Mouse (Mus musculus) hindlimb bud, embryonic 11.5 days (tissue): ENCODE measurements around the gene Ddx11.
"Not testable (repeated sequence)": the region's sequence is repeated elsewhere in the genome, so short reads cannot be mapped to it uniquely, and the experiment has no call there.

Experiments used
- DNase-seq: peaks from one replicate; pipeline ENCODE4 v3.0.0-alpha.2; 2012; ENCODE audit warnings: low read depth, low spot score; ENCODE audit errors: extremely low spot score

Gene Ddx11

DNA sequence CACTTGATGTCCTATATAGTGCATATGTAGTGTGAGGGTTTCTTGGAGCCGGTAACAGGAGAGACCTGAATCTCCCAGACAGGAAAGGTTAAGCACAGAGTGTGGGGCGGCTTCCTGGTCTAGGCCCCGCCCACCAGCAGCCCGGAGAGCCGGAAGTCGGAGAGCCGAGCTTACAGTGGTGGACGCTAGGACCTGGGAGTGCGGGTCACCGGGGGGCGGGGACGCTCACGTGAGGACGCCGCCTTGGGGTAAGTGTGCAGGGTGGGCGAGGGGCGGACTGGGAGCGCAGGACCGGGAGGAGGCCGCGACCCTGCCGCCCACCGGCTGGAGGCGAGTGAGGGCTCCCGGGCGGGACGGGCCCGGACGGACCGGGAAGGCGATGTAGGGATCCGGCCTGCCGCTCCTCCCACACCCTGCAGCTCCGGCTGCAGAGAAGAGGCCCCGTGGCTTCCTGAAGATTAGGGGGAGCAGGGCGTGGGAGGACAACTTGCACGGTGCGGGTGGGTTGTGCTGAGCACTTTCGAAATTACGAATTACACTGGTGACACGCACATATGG is 11.8 kb upstream of the Ddx11 start, which contains the start of gene Washc1:
TSS of gene Washc1 (plus strand) at position 144 of the 558 bp plus-strand sequence.
- DNase-seq, result no peak

DNA sequence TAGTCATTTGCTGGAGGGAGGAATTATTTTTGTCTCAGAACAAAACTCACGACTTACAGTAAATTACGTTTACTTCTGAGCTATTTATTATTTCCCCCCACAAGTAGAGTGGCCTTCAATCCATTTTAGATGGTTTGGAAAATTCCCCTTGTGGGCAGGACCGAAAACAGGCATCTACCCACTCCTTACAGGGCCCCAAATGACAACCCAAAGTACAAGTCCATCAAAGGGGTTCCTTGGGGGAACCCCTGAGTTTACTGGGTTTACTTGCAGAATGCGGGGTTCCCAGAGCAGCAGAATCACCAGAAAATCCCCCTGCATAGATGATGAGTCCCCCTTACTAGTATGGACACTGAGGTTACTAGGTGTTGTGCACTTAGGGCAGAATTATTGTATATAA is 11.2 kb upstream of the Ddx11 start:
- no peak for DNase-seq

DNA sequence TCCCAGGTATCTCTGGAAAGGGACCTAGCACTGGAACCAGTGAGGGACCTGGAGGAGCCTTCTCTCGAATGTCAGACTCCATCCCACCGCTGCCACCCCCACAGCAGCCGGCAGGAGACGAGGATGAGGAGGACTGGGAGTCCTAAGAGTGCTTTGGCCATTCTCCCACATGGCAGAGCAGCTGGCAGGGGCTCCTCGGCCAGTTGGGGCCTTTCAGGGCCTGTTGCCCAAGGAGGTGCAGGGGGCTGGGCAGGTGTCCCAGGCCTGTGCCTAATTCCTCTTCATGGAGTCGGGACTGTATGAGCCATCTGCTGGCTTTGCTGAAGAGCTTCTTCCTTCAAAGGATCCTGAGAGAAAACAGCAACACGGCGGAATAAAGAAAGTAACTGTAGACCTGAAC is 4.3 kb upstream of the Ddx11 start:
- DNase-seq, result no peak

DNA sequence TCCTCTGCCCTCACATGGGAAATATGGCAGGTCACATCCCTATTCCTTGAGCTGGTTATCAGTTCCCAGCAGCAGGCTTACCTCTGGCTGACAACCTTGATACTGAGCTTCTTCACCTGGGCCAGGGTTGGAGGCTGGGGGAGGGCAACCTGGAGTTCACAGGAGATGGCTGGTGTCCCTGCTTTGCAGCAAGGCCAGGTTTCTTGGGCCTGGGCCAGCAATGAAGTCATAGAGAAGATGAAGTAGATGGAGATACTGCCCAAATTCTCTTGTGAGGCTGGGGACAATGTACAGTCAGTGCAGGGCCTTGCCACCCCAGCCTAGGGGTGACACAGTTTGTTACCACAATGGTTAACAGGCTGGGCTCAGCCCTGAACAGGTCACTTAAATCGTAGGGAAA is 2.6 kb upstream of the Ddx11 start:
- DNase-seq, result no peak

DNA sequence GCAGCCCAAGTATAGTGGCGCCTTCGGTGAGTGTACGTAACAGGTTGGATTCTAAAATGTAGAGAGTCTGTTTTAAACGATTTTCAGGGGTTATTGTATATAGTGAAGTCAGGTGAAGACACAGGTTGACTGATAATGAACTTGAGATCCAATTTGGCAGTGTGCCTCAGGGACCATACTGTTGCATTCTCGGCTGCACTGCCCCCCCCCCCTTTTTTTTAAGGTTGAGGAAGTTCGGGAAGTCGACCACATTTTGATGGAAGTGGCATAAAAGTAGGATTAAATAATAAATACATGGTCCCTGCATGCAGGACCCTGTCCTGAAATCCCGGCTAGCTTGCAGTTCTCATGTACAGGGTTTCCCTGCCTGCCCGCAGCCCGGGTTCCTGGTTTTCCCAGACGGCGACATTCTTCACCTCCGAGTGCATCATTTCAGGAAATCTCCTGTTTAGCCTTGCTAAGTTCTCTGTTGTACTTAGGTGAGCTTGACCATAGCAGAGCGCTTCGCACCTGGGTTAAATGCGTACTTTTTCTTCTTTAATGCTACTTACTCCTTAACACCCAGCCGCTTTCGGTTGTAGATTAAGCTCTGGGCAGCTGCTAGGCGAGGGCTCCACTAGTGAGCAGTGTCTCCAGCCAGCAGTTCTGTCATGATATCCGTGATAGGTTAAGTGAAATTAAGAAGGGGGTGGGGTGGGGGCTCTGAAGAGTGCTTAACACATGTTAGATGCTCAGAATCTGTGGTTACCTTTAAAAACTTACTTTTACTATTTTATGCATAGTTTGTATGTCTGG is 693 bp downstream of the Ddx11 start:
- no peak for DNase-seq

DNA sequence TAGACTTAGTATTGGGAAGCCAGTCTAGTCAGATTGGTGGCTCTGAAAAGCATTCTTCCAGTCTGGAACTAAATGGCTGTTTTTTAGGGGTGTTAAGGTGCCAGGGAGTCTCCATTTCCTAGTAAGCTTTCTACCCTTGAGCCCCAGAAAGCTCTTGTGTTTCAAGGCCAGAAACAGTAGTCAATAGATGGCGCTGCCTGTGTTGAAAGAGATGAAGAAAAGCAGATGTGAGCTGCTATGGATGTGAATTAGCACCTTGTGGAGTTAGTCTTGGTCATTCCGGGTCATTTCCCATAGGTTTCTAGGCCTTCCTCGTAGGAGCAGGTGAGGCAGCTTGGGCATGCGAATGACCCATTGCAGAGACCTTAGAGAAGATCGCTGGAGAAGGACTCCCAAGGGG is 1.9 kb downstream of the Ddx11 start:
- no peak for DNase-seq

DNA sequence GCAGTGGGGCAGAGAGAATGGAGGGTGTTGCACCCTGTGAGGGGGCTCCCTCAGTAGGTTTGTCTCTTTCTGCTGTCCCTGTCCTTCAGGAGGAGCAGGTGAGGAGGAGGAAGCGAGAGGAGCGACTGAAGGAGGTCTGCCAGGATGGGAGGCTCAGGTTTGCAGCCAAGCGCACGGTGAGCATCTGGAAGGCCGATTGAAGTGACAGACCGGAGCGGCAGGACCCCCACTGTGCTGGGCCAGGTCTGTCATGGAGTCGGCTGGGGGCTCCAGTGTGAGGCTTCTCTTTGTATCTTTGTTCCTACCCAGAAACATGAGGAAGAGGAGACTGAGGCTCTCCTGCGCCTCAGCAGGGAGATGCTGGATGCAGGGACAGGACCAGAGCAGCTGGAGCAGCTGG is 7.1 kb downstream of the Ddx11 start:
- DNase-seq, result no peak

DNA sequence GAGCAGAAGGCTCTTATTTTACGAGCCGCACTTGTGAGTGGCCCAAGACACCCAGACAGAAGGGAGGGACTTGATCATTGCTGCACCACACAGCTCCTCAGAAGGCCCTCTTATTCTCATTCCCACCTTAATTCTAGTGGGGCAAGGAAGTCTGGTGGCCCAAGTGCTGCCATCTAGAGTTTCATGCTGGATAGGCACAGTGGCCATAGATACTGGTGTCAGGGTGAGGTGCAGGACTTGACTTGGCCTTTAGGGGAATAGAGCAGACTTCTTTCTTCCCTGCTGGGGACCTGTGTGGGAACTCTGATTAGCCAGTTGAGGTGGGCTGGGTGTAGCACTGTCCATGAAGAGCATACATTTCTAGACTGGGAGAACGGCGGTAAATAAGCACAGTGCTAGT is 7.9 kb downstream of the Ddx11 start:
- DNase-seq, result no peak

DNA sequence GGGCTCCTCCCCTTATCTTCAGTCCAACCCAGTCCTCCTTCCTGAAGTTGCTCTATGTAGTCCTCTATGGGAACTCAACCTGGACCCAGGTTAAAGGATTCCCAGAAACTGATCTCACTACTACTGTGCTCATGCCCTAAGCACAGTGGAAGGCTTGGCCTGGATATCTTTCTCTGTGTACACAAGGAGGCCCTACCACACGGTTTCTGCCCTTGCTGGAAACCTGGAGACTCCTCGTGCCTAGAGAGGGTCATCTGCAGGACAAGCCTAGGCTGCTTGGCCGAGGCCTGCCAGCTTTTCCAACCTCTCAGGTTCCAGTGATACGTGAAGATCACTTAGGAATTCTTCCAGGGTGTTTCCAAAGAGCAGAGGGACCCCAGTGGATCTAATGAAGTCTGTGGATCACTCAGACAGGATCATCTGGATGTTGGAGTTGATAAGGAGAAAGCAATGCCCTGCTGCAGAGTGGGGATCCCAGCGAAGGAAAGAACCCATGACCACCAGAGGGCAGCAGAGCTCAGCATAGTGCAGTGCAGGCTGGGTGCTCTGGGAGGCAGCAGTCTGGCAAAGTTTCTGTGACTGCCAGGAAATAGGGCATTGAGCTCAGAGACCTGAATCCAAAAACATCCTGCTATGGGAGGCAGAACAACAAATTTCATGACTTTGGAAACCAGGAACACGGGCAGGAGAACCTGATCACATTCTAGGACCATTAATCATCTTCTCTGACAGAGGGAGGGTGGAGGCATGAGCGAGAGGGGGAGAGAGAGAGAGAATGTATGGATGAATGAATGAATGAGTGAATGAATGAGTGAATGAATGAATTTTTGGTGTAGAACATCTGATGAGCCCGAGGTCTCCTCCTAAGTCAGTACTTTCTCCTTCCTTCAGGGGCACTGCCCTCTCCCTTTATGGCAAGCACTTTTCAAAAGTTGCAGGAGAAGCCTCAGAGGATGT is 29.7 kb downstream of the Ddx11 start:
- DNase-seq, result not testable (repeated sequence)

DNA sequence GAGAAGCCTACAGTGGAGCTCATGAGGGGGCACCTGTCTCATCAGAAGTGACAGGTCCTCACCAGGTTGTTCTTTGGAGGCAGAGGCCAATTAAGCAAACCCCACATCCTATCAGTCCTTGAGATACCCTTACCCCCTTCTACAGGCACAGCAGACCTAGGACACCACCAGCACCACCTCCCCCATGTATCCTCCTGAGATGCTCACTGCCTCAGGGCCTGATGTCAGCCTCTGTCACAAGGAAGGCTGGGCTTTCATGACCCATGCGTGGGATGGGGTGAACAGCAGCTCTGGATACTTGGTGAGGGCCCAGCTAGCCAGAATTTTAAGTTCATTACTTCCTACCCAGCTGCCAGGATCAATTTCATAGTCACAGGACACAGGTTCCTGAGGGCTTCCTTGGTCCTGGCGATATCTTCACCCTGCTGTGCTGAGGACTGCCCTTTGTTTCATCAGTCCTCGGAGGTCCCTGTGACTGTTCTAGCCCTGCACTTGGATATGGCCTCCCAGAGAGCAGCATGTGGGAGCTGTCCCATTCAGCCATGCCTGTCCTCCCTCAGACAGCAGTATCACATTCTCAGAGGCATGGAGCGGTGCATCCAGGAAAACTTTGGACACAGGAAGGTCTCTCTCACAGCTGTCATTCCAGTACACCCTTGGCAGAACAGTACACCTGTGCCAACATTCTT is 30.6 kb downstream of the Ddx11 start:
- DNase-seq, result not testable (repeated sequence)

DNA sequence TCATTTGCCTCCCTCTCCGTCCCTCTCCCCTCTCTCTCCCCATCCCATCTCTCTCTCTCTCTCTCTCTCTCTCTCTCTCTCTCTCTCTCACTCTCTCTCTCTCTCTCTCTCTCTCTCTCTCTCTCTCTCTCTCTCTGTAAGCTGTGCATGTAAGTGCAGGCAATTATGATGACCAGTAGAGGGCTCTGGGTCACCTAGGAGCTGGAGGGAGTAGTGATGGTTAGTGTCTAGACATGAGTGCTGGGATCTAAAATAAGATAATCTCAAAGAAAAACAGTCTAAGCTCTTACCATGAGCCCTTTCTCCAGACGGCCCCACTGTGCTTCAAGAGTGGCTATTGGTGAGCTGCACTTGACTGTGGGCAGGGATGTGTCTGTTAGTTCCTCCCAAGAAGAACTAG is 31.6 kb downstream of the Ddx11 start:
- DNase-seq, result no peak

DNA sequence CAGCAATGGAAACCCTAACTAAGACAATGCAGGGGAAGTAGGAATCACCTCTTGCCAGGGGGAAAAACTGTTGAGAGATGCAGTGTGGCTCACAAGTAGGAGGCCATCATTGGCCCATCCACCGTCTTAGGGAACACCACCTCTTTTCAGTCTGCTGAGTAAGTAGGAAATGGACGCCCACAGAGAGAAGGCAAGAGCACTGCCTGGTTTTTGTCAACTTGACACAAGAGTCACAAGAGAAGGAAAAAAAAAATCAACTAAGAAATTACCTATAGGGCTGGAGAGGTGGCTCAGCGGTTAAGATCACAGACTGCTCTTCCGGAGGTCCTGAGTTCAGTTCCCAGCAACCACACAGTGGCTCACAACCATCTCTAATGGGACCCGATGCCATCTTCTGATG is 35.0 kb downstream of the Ddx11 start:
- DNase-seq, result no peak

DNA sequence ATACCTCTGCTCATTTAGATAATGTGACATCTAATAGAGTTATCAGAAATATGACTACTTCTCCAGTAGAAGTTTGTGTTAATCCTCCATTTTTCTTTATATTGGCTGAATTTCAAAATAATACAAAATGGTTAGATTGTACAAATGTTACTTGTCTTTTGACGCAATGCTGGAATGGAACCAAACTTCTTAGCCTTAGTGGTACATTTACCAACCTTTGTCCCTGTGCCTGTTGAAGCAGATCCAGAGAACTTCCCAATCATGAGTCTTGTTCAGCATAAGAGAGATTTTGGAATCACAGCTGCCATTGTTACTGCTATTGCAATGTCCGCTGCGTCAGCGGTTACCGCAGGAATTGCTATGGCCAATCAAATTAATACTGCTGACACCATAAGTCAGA is 43.8 kb downstream of the Ddx11 start:
- DNase-seq, result not testable (repeated sequence)

DNA sequence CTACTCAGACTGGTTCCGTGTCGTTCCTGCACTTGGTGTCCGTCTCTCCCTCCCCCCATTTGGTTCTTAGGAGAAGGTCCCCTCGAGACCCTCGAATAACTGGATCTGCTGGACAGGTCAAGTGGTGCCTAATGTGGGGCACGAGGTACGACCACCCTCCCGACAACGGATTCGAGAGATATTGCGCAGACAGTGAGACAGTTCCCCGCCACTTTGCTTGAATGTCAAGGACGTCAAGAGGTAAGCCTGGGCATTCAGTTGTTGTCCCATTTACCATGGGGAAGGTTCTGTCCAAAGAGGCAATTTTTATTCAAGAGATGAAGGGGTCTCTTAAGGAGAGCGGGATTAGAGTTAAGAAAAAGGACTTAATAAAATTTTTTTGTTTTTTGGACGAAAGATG is 47.7 kb downstream of the Ddx11 start:
- not testable (repeated sequence) for DNase-seq

DNA sequence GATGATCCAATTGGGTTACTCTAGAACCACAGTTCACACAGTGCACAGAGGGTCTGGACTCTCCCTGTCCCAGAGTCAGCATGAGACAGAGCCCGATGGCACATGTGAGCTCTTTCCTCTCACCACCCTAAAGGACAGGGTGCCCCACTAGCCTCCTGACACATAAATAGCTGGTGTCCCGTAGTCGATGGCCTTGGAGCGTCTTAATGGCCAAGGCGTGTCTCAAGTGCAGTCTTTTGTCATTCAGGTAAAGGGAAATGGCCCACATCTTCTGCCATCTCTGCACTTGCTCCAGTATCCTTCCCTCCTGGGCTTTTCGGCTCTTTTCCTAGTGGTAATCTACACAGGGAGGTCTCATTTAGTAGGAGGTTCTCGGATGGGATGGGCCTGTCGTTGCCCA is 67.3 kb downstream of the Ddx11 start:
- DNase-seq, result no peak

DNA sequence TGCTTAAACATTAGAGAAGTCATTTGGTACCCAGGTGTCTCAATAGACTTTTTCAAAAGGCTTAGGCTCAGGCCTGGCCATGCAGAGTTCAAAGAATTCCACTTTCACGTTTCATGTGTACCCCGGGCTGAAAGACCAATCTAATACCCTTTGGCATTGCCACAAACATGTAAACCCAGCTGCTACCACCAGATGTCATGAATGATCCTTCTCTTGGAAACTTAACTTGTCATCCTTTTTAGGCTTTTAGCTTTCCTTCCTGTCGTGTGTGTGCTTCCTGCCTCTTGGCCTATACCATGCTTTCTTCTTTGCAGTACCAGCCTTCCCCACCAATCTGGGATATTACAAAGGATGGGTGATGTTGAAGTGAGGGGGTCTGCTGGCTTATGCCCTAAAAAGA is 73.7 kb downstream of the Ddx11 start:
- no peak for DNase-seq
